Mouse (Mus musculus) forebrain, embryonic 10.5 days (tissue): ENCODE measurements around the gene Trove2. TPM values are rescaled to one million over a fixed set of nuclear protein-coding genes. Genes with fewer than 3 reads are reported as not detected.
A peak's percentile ranks its signal among the peaks of the same experiment; 100 is the strongest.

ENCODE experiments used
- DNase-seq: peaks from one replicate; pipeline ENCODE4 v3.0.0-alpha.2; 2017; ENCODE audit warnings: low spot score; ENCODE audit errors: extremely low spot score
- H3K27ac ChIP-seq: fragments of 300-500 bp; sonication (generic); 2 replicates; pipeline ENCODE4 v1.5.1; 2016; ENCODE audit warnings: mild to moderate bottlenecking
- H3K27me3 ChIP-seq: fragments of 300-500 bp; sonication (generic); 2 replicates; pipeline ENCODE4 v1.6.1; 2016; ENCODE audit warnings: mild to moderate bottlenecking; ENCODE audit not compliant: poor library complexity, severe bottlenecking
- H3K36me3 ChIP-seq: fragments of 300-500 bp; sonication (generic); replicated peaks from 2 replicates; pipeline ENCODE4 v1.6.1; 2016; ENCODE audit warnings: mild to moderate bottlenecking, moderate library complexity
- H3K4me1 ChIP-seq: fragments of 300-500 bp; sonication (generic); 2 replicates; pipeline ENCODE4 v1.6.1; 2016
- H3K4me3 ChIP-seq: fragments of 300-500 bp; sonication (generic); 2 replicates; pipeline ENCODE4 v1.5.1; 2016; ENCODE audit warnings: mild to moderate bottlenecking, moderate library complexity
- H3K9me3 ChIP-seq: fragments of 300-500 bp; sonication (generic); 2 replicates; pipeline ENCODE4 v1.6.1; 2016; ENCODE audit warnings: mild to moderate bottlenecking, moderate library complexity
- WGBS: fragments of 180-500 bp; shearing (Covaris S2); methylation state at CpG from one replicate; pipeline ENCODE4 v1.1.7; 2016; 5-methylcytosine and 5-hydroxymethylcytosine counted together
- polyA plus RNA-seq: library from polyadenylated mRNA; unstranded; fragments of >200 nt; fragmentation: Nextera tagmentation; extraction: Ambion mirVana; gene quantifications from 2 replicates; pipeline ENCODE4 v1.2.1, GENCODE M21; 2016

Trove2 gene
- polyA plus RNA-seq, 1 experiment from 2014 or later, result 36.1 TPM

GRCm38 (mm10) chr1:143766238-143766637 lies 10.6 kb downstream of the Trove2 start:
- no peak overlapping the region for H3K27ac ChIP-seq
- H3K9me3 ChIP-seq, result no peaks in the 10 kb centered on the region
- DNase-seq, result no peak
- H3K4me3 ChIP-seq, result no peak overlapping the region
- H3K36me3 ChIP-seq, result peaks cover 70% of the 10 kb centered on the region
- no peaks in the 10 kb centered on the region for H3K27me3 ChIP-seq
- peaks cover 9% of the 10 kb centered on the region for H3K4me1 ChIP-seq
- 91% methylated on average over 6 of the region's 6 CpGs for WGBS

DNA sequence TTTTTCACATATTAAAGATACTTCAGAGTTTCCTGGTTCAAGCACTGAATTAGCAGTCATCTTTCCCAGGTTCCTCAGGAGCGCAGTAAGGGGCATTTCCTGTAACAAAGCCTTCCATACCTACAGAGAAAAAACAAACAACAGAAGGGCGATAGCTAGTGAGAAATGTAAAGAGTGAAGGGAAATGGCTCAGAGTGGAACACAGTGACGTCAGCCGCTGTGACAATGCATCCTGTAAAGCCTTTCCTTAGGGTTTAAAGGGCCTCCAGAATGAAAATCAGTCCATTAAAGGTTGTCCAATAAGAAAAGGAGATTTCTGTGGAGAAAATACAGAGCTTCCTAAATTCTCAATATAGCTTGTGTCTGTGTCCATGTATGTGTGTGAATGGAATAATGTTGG lies 11.1 kb downstream of the Trove2 start:
- H3K9me3 ChIP-seq, result no peaks in the 10 kb centered on the region
- H3K27ac ChIP-seq, result no peak overlapping the region
- H3K4me3 ChIP-seq, result no peak overlapping the region
- no peak for DNase-seq
- H3K36me3 ChIP-seq, result peaks cover 75% of the 10 kb centered on the region
- peaks cover 7% of the 10 kb centered on the region for H3K4me1 ChIP-seq
- H3K27me3 ChIP-seq, result no peaks in the 10 kb centered on the region
- WGBS, result 93% methylated on average over 4 of the region's 4 CpGs

DNA sequence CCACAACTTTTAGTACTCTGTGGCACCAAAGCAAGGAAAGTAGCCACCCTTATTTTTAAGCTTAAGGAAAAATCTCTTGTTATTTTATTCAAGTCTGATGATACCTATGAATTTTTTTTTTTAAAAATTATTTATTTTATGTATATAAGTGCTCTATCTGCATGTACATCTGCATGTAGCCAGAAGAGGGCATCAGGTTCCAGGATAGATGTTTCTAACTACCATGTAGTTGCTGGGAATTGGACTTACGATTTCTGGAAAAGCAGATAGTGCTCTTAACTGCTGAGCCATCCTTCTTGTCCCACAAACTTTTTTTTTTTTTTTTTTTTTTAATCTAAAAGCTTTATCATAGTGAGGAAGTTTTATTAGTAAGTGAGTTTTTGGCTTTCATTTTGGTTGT lies 12.4 kb downstream of the Trove2 start:
- WGBS, result 84% methylated on average over 1 of the region's 1 CpGs
- no peak overlapping the region for H3K4me3 ChIP-seq

DNA sequence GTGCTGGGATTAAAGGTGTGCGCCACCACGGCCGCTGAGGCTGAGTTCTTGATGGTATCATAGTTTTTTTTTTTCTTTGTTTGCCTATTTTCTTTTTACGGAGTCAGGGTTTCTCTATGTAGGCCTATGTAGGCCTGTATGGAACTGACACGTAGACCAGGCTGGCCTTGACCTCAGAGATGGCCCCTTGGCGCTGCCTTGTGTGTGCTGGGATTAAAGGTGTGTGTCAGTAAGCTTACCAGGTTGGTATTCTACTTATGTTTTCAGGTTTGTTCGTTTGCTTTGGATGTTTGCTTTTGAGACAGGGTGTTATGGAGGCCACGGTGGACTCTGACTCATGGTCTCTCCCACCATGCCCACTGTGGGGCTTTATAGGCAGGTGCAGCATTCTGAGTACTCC lies 14.7 kb downstream of the Trove2 start:
- Histone ChIP-seq H3K9me3 (no peaks in the 10 kb centered on the region), H3K4me3 (no peak overlapping the region), H3K4me1 (no peaks in the 10 kb centered on the region), H3K36me3 (peaks cover 91% of the 10 kb centered on the region), H3K27ac (no peak overlapping the region), H3K27me3 (no peaks in the 10 kb centered on the region)
- no peak for DNase-seq
- 94% methylated on average over 8 of the region's 8 CpGs for WGBS

More for the DNA sequence above, 12.4 kb downstream of the Trove2 start:
- no peaks in the 10 kb centered on the region for H3K4me1 ChIP-seq
- no peaks in the 10 kb centered on the region for H3K9me3 ChIP-seq
- no peak for DNase-seq
- peaks cover 75% of the 10 kb centered on the region for H3K36me3 ChIP-seq
- no peaks in the 10 kb centered on the region for H3K27me3 ChIP-seq
- no peak overlapping the region for H3K27ac ChIP-seq

- H3K4me1 ChIP-seq, result peaks cover 22% of the 10 kb centered on the region
- no peaks in the 10 kb centered on the region for H3K27me3 ChIP-seq
- H3K36me3 ChIP-seq, result peaks cover 67% of the 10 kb centered on the region
- no peaks in the 10 kb centered on the region for H3K9me3 ChIP-seq
- 91% methylated on average over 10 of the region's 10 CpGs for WGBS
- H3K4me3 ChIP-seq, result no peak overlapping the region
- no peak for DNase-seq
- H3K27ac ChIP-seq, result no peak overlapping the region
Observed at GRCm38 (mm10) chr1:143745871-143746270, 31.0 kb downstream of the Trove2 start.

- 42% methylated on average over 6 of the region's 6 CpGs for WGBS
- Histone ChIP-seq H3K36me3 (peaks cover 45% of the 10 kb centered on the region), H3K27me3 (no peaks in the 10 kb centered on the region), H3K9me3 (no peaks in the 10 kb centered on the region), H3K27ac (peak overlapping the region; percentile 78), H3K4me1 (peaks cover 37% of the 10 kb centered on the region), H3K4me3 (peak overlapping the region; percentile 14; the same call in 1 of the 2 replicates)
- DNase-seq, result peak; percentile 15
Observed at GRCm38 (mm10) chr1:143742186-143742585, 34.7 kb downstream of the Trove2 start.

DNA sequence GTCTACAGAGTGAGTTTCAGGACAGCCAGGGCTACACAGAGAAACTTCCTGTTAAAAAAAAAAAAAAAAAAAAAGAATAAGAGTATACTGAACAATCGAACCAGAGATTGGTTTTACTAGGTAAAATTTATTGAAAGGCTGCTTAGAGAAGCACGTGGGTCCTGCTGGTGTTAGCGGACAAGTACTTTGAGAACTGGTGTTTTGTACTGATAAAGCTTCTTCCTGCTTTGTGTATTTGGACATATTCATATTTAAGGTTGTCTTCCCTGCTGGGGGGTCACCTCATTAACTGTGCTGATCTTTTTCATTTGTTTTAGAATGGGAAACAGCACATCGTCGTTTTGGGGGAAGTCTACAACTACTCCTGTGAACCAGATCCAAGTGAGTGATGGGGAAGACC lies 35.5 kb downstream of the Trove2 start:
- Histone ChIP-seq H3K27ac (no peak overlapping the region), H3K36me3 (peaks cover 36% of the 10 kb centered on the region), H3K4me1 (peaks cover 37% of the 10 kb centered on the region), H3K9me3 (no peaks in the 10 kb centered on the region), H3K27me3 (no peaks in the 10 kb centered on the region), H3K4me3 (no peak overlapping the region)
- 85% methylated on average over 5 of the region's 5 CpGs for WGBS
- no peak for DNase-seq

DNA sequence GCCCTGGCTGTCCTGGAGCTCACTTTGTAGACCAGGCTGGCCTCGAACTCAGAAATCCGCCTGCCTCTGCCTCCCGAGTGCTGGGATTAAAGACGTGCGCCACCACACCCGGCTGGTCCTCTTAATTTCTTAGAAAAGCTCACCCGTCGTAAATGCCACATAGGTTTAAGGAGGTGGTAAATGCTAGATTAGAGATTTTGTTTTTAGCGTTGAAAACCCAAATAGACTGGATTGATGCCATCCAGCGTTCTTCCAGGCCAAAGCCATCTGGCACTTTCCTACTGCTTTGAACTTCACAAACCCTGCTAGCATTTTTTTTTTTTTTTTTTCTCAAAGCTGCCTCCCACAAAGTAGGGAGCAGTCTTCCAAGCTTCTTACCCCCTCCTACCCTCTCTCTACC lies 36.3 kb downstream of the Trove2 start:
- Histone ChIP-seq H3K4me3 (no peak overlapping the region), H3K9me3 (no peaks in the 10 kb centered on the region), H3K36me3 (peaks cover 29% of the 10 kb centered on the region), H3K4me1 (peaks cover 37% of the 10 kb centered on the region), H3K27me3 (no peaks in the 10 kb centered on the region), H3K27ac (no peak overlapping the region)
- WGBS, result 93% methylated on average over 10 of the region's 10 CpGs
- no peak for DNase-seq

DNA sequence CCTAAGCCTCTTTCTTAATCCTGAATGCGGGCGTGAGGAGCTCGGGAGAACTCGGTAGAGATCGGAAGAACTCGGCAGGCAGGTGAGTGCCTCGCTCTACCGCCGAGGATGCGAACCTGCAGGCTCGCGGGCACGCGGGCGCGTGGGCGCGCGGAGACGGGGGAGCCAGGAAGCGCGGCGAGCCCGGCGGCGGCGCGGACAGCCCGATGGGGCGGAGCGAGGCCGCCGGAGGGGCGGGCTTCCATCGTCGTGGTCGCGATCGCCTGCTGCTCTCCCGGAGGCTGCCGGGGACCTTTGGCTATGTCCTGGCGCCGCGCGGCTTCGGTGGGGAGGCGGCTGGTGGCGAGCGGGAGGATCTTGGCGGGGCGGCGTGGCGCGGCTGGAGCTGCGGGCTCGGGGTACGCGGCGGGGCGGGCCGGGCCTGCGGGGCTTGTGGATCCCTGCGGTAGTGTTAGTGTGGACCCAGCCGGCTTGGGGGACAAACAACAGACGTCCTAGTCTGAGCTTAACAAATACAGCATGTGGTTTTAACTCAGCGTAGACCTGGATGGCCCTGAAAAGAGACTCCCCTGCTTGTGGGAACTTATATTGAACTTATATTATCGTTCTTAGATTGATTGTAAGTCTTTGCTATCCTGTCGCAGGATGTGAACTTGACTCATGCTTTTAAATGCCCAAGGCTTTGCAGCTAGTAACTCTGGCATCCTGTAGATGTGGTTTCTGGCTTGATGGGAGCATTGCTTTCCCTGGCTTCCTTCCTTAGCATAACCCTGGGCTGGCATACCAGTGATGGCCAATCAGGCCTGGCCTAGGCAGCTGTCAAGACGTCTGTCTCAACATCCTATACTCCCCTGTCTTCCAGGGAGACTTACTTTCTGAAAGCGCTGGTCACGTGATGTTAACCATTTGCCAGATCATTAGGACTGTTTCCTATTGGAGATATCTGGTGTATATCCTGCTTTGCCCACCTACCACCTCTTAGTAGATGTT lies 37.2 kb downstream of the Trove2 start:
- H3K9me3 ChIP-seq, result no peaks in the 10 kb centered on the region
- peak overlapping the region; percentile 79 for H3K4me3 ChIP-seq
- WGBS, result under 1% methylated on average over 69 of the region's 71 CpGs
- peaks cover 19% of the 10 kb centered on the region for H3K36me3 ChIP-seq
- no peaks in the 10 kb centered on the region for H3K27me3 ChIP-seq
- peaks cover 37% of the 10 kb centered on the region for H3K4me1 ChIP-seq
- DNase-seq, result peak; percentile 77
- peak overlapping the region; percentile 94 for H3K27ac ChIP-seq

DNA sequence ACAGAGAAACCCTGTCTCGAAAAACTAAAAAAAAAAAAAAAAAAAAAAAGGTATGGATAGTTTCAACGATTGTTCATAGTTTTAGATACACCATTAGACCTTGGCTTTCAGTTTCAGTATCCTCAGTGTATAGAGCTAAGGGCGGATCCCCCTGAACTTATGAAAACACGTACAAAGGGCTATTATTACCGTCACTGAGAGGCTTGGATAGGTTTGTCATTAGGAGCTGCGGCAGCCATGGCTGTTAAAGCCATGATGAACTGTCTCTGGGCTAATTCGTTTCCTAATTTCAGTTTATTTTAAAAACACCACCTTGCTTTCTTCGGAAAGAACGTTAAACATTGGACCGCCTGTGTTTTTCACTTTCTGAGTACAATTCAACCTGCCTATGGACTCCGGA lies 38.1 kb downstream of the Trove2 start:
- Histone ChIP-seq H3K9me3 (no peaks in the 10 kb centered on the region), H3K36me3 (peaks cover 11% of the 10 kb centered on the region), H3K27me3 (no peaks in the 10 kb centered on the region), H3K27ac (peak overlapping the region; percentile 94), H3K4me3 (peak overlapping the region; percentile 79), H3K4me1 (peaks cover 37% of the 10 kb centered on the region)
- no peak for DNase-seq
- WGBS, result 33% methylated on average over 11 of the region's 11 CpGs

DNA sequence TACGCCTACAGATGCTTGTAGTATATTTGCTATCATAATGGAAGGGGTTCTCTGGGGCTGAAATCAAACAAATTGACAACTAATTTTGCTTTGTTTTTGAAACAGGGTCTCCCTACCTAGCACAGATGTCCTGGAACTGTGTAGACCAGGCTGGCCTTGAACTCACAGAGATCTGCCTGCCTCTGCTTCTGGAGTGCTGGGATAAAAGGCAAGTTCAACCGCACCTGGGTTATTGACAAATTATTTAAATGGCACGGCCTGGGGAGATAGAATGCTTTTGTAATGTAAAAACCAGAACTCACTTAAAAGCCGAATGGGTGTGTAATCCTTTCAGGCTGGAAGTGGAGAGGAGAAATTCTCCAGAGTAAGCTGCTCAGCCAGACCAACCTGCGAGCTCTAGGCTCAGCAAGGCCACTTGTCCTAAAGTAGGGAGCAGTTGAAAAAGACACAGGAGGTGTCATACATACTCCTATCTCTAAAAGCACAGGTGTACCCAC lies 42.9 kb downstream of the Trove2 start:
- Histone ChIP-seq H3K4me1 (peaks cover 2% of the 10 kb centered on the region; the same call in 1 of the 2 replicates), H3K27ac (no peak overlapping the region), H3K36me3 (no peaks in the 10 kb centered on the region), H3K9me3 (no peaks in the 10 kb centered on the region), H3K27me3 (no peaks in the 10 kb centered on the region), H3K4me3 (no peak overlapping the region)
- DNase-seq, result no peak
- 86% methylated on average over 5 of the region's 5 CpGs for WGBS

DNA sequence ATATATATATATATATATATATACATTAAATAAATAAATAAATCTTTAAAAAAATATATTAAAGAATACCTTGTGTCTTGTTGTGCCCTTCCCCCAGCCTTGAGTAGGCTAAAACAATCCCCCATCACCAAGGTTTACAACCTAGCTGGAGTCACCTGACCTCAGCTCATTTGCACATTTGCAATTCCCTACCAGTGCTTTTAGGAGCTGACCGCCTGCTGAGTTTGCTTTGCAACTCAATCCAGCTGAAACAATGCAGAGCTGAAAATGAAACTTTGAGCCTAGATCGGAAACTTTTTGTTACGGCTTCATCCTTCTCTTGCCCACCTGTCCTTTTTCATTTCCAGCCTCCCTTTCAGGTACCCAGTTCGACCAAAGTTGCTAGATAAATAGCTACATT lies 45.2 kb downstream of the Trove2 start:
- no peak overlapping the region for H3K27ac ChIP-seq
- no peaks in the 10 kb centered on the region for H3K27me3 ChIP-seq
- no peak for DNase-seq
- no peaks in the 10 kb centered on the region for H3K4me1 ChIP-seq
- H3K4me3 ChIP-seq, result no peak overlapping the region
- WGBS, result 47% methylated on average over 4 of the region's 4 CpGs
- H3K36me3 ChIP-seq, result no peaks in the 10 kb centered on the region
- H3K9me3 ChIP-seq, result no peaks in the 10 kb centered on the region

GRCm38 (mm10) chr1:143730899-143731298 lies 46.0 kb downstream of the Trove2 start:
- H3K27me3 ChIP-seq, result no peaks in the 10 kb centered on the region
- DNase-seq, result no peak
- 77% methylated on average over 2 of the region's 2 CpGs for WGBS

More at GRCm38 (mm10) chr1:143730899-143731298, 46.0 kb downstream of the Trove2 start:
- H3K27ac ChIP-seq, result no peak overlapping the region
- H3K4me3 ChIP-seq, result no peak overlapping the region
- no peaks in the 10 kb centered on the region for H3K4me1 ChIP-seq
- H3K36me3 ChIP-seq, result no peaks in the 10 kb centered on the region
- no peaks in the 10 kb centered on the region for H3K9me3 ChIP-seq
